Mouse (Mus musculus) CH12.LX (cell line): ENCODE measurements around the gene Pdrg1. TPM values are rescaled to one million over a fixed set of nuclear protein-coding genes. Genes with fewer than 3 reads are reported as not detected.

Experiments used
- DNase-seq: peaks from one replicate; pipeline ENCODE4 v3.0.0-alpha.2; 2013; ENCODE audit errors: extremely low read depth
- H3K27ac ChIP-seq: 2 replicates; pipeline ENCODE4 v1.5.1; 2012; ENCODE audit warnings: low read depth, mild to moderate bottlenecking, control low read depth, moderate library complexity; ENCODE audit not compliant: insufficient read depth
- H3K27me3 ChIP-seq: replicated peaks from 2 replicates; pipeline ENCODE3; 2012; ENCODE audit warnings: inconsistent platforms
- H3K36me3 ChIP-seq, 2 experiments: replicated peaks in 1 of 2; 2 replicates each; pipeline versions ENCODE3 to v1.6.1; 2012; ENCODE audit warnings: inconsistent platforms in 1 of 2, low read length in 1 of 2, mild to moderate bottlenecking in 1 of 2, mixed read lengths in 1 of 2, moderate library complexity in 1 of 2; ENCODE audit not compliant: control insufficient read depth in 1 of 2, insufficient read depth in 1 of 2
- H3K4me1 ChIP-seq, 2 experiments: 2 replicates each; pipeline ENCODE4 v1.6.1; 2012; ENCODE audit warnings: inconsistent platforms in 1 of 2, moderate library complexity in 1 of 2; ENCODE audit not compliant: insufficient read depth in 2 of 2, control insufficient read depth in 1 of 2
- H3K4me2 ChIP-seq: 2 replicates; pipeline ENCODE4 v1.6.1; 2012; ENCODE audit warnings: low read depth, mild to moderate bottlenecking, control low read depth; ENCODE audit not compliant: poor library complexity, insufficient read depth, severe bottlenecking
- H3K4me3 ChIP-seq, 3 experiments: fragments of 150-350 bp in 1 of 3; sonication (generic) in 1 of 3; replicated peaks in 1 of 3; 2 replicates each; pipeline versions ENCODE3 to v1.5.1; 2011 to 2012; ENCODE audit warnings: low read depth in 2 of 3, low read length in 2 of 3, mild to moderate bottlenecking in 2 of 3, moderate library complexity in 2 of 3, control low read depth in 1 of 3, improper control_type of control experiment in 1 of 3, inconsistent platforms in 1 of 3, mixed read lengths in 1 of 3; ENCODE audit not compliant: poor library complexity in 1 of 3
- H3K79me2 ChIP-seq: replicated peaks from 2 replicates; pipeline ENCODE4 v1.6.1; 2012; ENCODE audit warnings: mild to moderate bottlenecking, moderate library complexity; ENCODE audit not compliant: control insufficient read depth, poor library complexity, insufficient read depth, severe bottlenecking; ENCODE audit errors: extremely low read depth
- H3K9ac ChIP-seq: 2 replicates; pipeline ENCODE4 v1.6.1; 2012; ENCODE audit warnings: low read depth, mild to moderate bottlenecking, control low read depth, moderate library complexity; ENCODE audit not compliant: insufficient read depth
- H3K9me3 ChIP-seq: replicated peaks from 2 replicates; pipeline ENCODE3; 2012; ENCODE audit warnings: low read length, inconsistent platforms, mixed read lengths
- BHLHE40 ChIP-seq: IDR thresholded peaks from 2 replicates; pipeline ENCODE4 v1.6.1; 2011; ENCODE audit warnings: mild to moderate bottlenecking, low read depth, low read length, improper control_type of control experiment
- CHD1 ChIP-seq: IDR thresholded peaks from 2 replicates; pipeline ENCODE4 v1.6.1; 2012; ENCODE audit warnings: low read depth, low read length, improper control_type of control experiment, inconsistent platforms
- CTCF ChIP-seq, 2 experiments: IDR thresholded peaks in 1 of 2; conservative IDR thresholded peaks in 1 of 2; 2 replicates each; pipeline ENCODE4 v1.5.1; 2011 to 2012; ENCODE audit warnings: low read depth in 2 of 2, low read length in 2 of 2, improper control_type of control experiment in 1 of 2, inconsistent platforms in 1 of 2, mild to moderate bottlenecking in 1 of 2, moderate library complexity in 1 of 2
- E2F4 ChIP-seq: IDR thresholded peaks from 2 replicates; pipeline ENCODE4 v1.6.1; 2011; ENCODE audit warnings: low read depth, low read length, improper control_type of control experiment; ENCODE audit not compliant: insufficient replicate concordance
- ELF1 ChIP-seq: IDR thresholded peaks from 2 replicates; pipeline ENCODE4 v1.6.1; 2014; ENCODE audit warnings: low read depth, mild to moderate bottlenecking, inconsistent platforms, low read length, improper control_type of control experiment
- EP300 ChIP-seq: IDR thresholded peaks from 2 replicates; pipeline ENCODE4 v1.6.1; 2011; ENCODE audit warnings: low read length, improper control_type of control experiment
- ETS1 ChIP-seq: conservative IDR thresholded peaks from 2 replicates; pipeline ENCODE4 v1.6.1; 2012; ENCODE audit warnings: low read depth, mild to moderate bottlenecking, inconsistent platforms, low read length, improper control_type of control experiment, moderate library complexity
- GABPA ChIP-seq: IDR thresholded peaks from 2 replicates; pipeline ENCODE4 v1.6.1; 2012; ENCODE audit warnings: low read depth, low read length, improper control_type of control experiment, inconsistent platforms; ENCODE audit not compliant: insufficient replicate concordance
- IRF4 ChIP-seq: IDR thresholded peaks from 2 replicates; pipeline ENCODE4 v1.6.1; 2014; ENCODE audit warnings: low read depth, mild to moderate bottlenecking, inconsistent platforms, low read length, improper control_type of control experiment
- JUND ChIP-seq: conservative IDR thresholded peaks from 2 replicates; pipeline ENCODE4 v1.6.1; 2011; ENCODE audit warnings: low read depth, low read length, improper control_type of control experiment
- MAFK ChIP-seq: IDR thresholded peaks from 2 replicates; pipeline ENCODE4 v1.6.1; 2011; ENCODE audit warnings: low read length, improper control_type of control experiment; ENCODE audit not compliant: insufficient replicate concordance
- MAZ ChIP-seq: IDR thresholded peaks from 2 replicates; pipeline ENCODE4 v1.6.1; 2012; ENCODE audit warnings: low read depth, mild to moderate bottlenecking, inconsistent platforms, low read length, improper control_type of control experiment, moderate library complexity
- MEF2A ChIP-seq: IDR thresholded peaks from 2 replicates; pipeline ENCODE4 v1.6.1; 2014; ENCODE audit warnings: low read depth, mild to moderate bottlenecking, inconsistent platforms, low read length, improper control_type of control experiment, borderline replicate concordance
- NELFE ChIP-seq: IDR thresholded peaks from 2 replicates; pipeline ENCODE4 v1.6.1; 2011; ENCODE audit warnings: low read depth, low read length, improper control_type of control experiment
- NRF1 ChIP-seq: IDR thresholded peaks from 2 replicates; pipeline ENCODE4 v1.6.1; 2014; ENCODE audit warnings: low read depth, mild to moderate bottlenecking, inconsistent platforms, low read length, improper control_type of control experiment, moderate library complexity
- PAX5 ChIP-seq: IDR thresholded peaks from 2 replicates; pipeline ENCODE4 v1.6.1; 2012; ENCODE audit warnings: low read length, inconsistent platforms, mixed read lengths
- POLR2A ChIP-seq: IDR thresholded peaks from 2 replicates; pipeline ENCODE4 v1.6.1; 2011; ENCODE audit warnings: low read depth, mild to moderate bottlenecking, improper control_type of control experiment, low read length
- RAD21 ChIP-seq: IDR thresholded peaks from 2 replicates; pipeline ENCODE4 v1.6.1; 2011; ENCODE audit warnings: low read depth, mild to moderate bottlenecking, low read length, improper control_type of control experiment, moderate library complexity
- RCOR1 ChIP-seq: conservative IDR thresholded peaks from 2 replicates; pipeline ENCODE4 v1.6.1; 2012; ENCODE audit warnings: low read depth, mild to moderate bottlenecking, inconsistent platforms, low read length, improper control_type of control experiment
- SIN3A ChIP-seq: IDR thresholded peaks from 2 replicates; pipeline ENCODE4 v1.6.1; 2012; ENCODE audit warnings: low read length, improper control_type of control experiment, inconsistent platforms
- TBP ChIP-seq: conservative IDR thresholded peaks from 2 replicates; pipeline ENCODE4 v1.6.1; 2011; ENCODE audit warnings: low read depth, low read length, improper control_type of control experiment
- UBTF ChIP-seq: IDR thresholded peaks from 2 replicates; pipeline ENCODE4 v1.6.1; 2012; ENCODE audit warnings: low read depth, mild to moderate bottlenecking, inconsistent platforms, low read length, improper control_type of control experiment, moderate library complexity
- USF1 ChIP-seq: IDR thresholded peaks from 2 replicates; pipeline ENCODE4 v1.6.1; 2014; ENCODE audit warnings: low read depth, mild to moderate bottlenecking, inconsistent platforms, low read length, improper control_type of control experiment
- USF2 ChIP-seq: conservative IDR thresholded peaks from 2 replicates; pipeline ENCODE4 v1.6.1; 2011; ENCODE audit warnings: low read depth, low read length, improper control_type of control experiment
- ZKSCAN1 ChIP-seq: IDR thresholded peaks from 2 replicates; pipeline ENCODE4 v1.6.1; 2012; ENCODE audit warnings: low read depth, inconsistent platforms, low read length, improper control_type of control experiment, borderline replicate concordance
- ZMIZ1 ChIP-seq: IDR thresholded peaks from 2 replicates; pipeline ENCODE4 v1.6.1; 2012; ENCODE audit warnings: low read depth, mild to moderate bottlenecking, inconsistent platforms, low read length, improper control_type of control experiment
- ZNF384 ChIP-seq: IDR thresholded peaks from 2 replicates; pipeline ENCODE4 v1.6.1; 2012; ENCODE audit warnings: low read depth, low read length, improper control_type of control experiment, inconsistent platforms
- dilution Hi-C: fragments of 300-500 bp; cut with MboI; formaldehyde crosslinking; loops from 2 replicates; pipeline ENCODE4 v1.14.3; 2020; ENCODE audit warnings: low sequenced_read_pairs; ENCODE audit not compliant: extremely low pct_unique_long_range_greater_than_20kb, extremely low pct_ligation_motif_present
- in situ Hi-C: fragments of 300-500 bp; cut with MboI; formaldehyde crosslinking; loops from 3 replicates; pipeline ENCODE4 v1.14.3; 2019; ENCODE audit warnings: low sequenced_read_pairs, low pct_ligation_motif_present, low pct_unique_long_range_greater_than_20kb, mixed read lengths
- polyA plus RNA-seq: library from polyadenylated mRNA; unstranded; fragments of >175 nt; gene quantifications from 2 replicates; pipeline ENCODE4 v1.2.1, GENCODE M21; 2012; ENCODE audit warnings: low read depth; ENCODE audit not compliant: insufficient read length
- total RNA-seq, 2 experiments: library from RNA; depleted of rRNA; stranded (reverse); fragments of 300-350 nt in 1 of 2; fragments of >200 nt in 1 of 2; gene quantifications; 2 replicates each; pipeline ENCODE4 v1.2.3; 2012 to 2014

Gene Pdrg1
- total and polyA plus RNA-seq, 3 experiments: 26.1 to 56.4 (median 50.9) TPM

DNA sequence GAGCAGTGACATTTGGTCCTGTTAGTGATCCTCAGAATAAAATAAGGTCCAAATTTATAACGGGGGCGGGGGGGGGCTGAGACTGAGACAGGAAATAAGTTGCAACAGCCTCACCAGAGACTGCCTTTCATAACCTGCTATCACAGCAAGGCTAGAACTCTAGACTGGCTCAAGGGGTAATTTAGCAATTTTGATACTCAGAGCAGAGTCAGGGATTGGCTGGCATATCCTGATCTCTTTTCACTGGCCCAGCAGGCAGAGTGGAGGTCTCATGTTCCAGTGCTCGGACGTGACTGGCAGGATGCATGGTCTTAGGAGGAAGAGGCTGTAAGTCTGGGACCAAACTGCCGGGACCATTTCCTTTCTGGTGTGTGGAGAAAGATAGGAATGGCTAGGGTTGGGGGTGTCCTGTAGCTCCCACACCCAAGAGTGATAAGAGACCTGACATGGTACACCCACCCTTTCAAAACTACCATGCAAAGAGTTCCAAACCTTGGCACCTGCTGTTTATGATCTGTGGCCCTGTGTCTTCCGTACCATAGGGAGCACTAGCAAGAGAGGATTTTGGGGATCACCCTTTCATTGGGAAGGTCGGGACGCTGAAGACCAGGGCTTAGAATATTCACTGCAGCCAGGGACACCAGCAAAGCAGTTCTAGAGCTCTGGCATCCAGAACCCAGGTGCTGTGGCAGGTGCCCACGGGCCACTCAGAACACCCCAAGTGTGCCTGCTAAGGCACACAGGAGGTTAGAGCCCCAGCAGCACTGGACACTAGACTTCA lies 49.2 kb upstream of the Pdrg1 start:
- Histone ChIP-seq H3K4me2 (no peak overlapping the region), H3K27ac (no peak overlapping the region), H3K4me1 (no peaks in the 10 kb centered on the region), H3K36me3 (no peaks in the 10 kb centered on the region), H3K9ac (no peak overlapping the region), H3K4me3 (no peak overlapping the region), H3K9me3 (no peaks in the 10 kb centered on the region), H3K79me2 (no peaks in the 10 kb centered on the region), H3K27me3 (peaks cover 88% of the 10 kb centered on the region)
- in situ Hi-C loops (no loop called here), dilution Hi-C loops (no loop called here)
- no peak for DNase-seq
- TF ChIP-seq BHLHE40 (no peak), ZKSCAN1 (no peak), MEF2A (no peak), RAD21 (no peak), ZNF384 (no peak), CHD1 (no peak), ETS1 (no peak), NELFE (no peak), ZMIZ1 (no peak), USF1 (no peak), GABPA (no peak), JUND (no peak), POLR2A (no peak), USF2 (no peak), PAX5 (no peak), CTCF (conservative IDR thresholded peaks at IDR 0.05 in 1 of 2, IDR thresholded peaks at IDR 0.05 in 1 of 2; ENCODE audit: low read depth in 2 of 2, low read length in 2 of 2) (no peak), SIN3A (no peak)

DNA sequence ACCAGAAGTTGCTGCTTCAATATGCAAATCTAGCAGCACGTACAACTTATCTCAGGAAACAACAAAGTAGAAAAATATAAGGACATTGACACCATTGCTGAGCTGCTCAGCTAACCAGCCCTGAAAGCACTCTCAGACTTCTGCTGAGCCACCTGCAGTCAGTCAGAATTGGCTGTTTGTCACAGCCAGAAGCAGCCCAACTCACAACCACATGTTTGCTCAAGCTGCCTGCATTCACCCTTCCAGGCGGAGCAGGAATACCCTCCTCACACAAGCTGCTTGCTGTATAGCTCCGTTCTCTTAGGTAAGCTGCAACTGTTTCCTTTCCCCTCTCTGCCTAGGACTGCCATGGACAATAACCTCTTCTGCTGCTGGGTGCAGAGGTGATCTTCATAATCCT lies 48.2 kb upstream of the Pdrg1 start:
- no peaks in the 10 kb centered on the region for H3K4me1 ChIP-seq
- in situ Hi-C loops (no loop called here), dilution Hi-C loops (no loop called here)
- H3K4me2 ChIP-seq: no peak overlapping the region
- peaks cover 92% of the 10 kb centered on the region for H3K27me3 ChIP-seq
- no peaks in the 10 kb centered on the region for H3K79me2 ChIP-seq
- H3K9ac ChIP-seq: no peak overlapping the region
- no peaks in the 10 kb centered on the region for H3K9me3 ChIP-seq
- H3K36me3 ChIP-seq: no peaks in the 10 kb centered on the region
- TF ChIP-seq MAFK: no peak
- no peak for TF ChIP-seq UBTF
- TF ChIP-seq RCOR1: no peak
- no peak for TF ChIP-seq IRF4
- TF ChIP-seq ELF1: no peak
- no peak for TF ChIP-seq JUND
- TF ChIP-seq BHLHE40: no peak
- no peak for TF ChIP-seq TBP
- TF ChIP-seq E2F4: no peak
- TF ChIP-seq ZKSCAN1: no peak
- TF ChIP-seq MAZ: no peak
- TF ChIP-seq EP300: no peak
- no peak for TF ChIP-seq NRF1
- no peak for TF ChIP-seq MEF2A
- TF ChIP-seq NELFE: no peak
- no peak for DNase-seq
- H3K4me3 ChIP-seq: no peak overlapping the region
- no peak overlapping the region for H3K27ac ChIP-seq
